Mouse (Mus musculus) CH12.LX (cell line): ENCODE data around the gene Tnfsf13.

ENCODE experiments used
- EP300 ChIP-seq: IDR thresholded peaks from 2 replicates; pipeline ENCODE4 v1.6.1; 2011; ENCODE audit warnings: low read length, improper control_type of control experiment
- MEF2A ChIP-seq: IDR thresholded peaks from 2 replicates; pipeline ENCODE4 v1.6.1; 2014; ENCODE audit warnings: low read depth, mild to moderate bottlenecking, inconsistent platforms, low read length, improper control_type of control experiment, borderline replicate concordance
- NRF1 ChIP-seq: IDR thresholded peaks from 2 replicates; pipeline ENCODE4 v1.6.1; 2014; ENCODE audit warnings: low read depth, mild to moderate bottlenecking, inconsistent platforms, low read length, improper control_type of control experiment, moderate library complexity
- POLR2A ChIP-seq: IDR thresholded peaks from 2 replicates; pipeline ENCODE4 v1.6.1; 2011; ENCODE audit warnings: low read depth, mild to moderate bottlenecking, improper control_type of control experiment, low read length

DNA sequence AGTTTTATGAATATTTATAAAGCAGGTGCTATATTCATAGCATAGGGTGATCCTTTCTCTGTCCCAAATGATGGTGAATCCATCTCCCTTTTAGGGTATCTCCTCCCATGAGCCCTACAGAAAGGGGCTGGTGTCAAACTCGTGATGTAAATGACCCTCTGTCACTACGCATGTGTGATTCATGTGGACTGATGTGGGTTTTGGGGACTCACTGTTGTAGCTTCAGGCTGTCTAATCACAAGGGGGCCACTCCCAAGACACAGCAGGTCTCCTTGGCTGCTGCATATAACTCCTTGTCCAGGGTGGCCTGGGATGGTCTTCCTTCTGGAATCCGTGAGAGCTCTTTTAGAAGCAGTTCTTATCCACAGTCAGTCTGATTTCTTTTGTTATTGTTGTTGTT is 24.9 kb upstream of the Tnfsf13 start:
- TF ChIP-seq MEF2A (no peak), POLR2A (no peak), EP300 (no peak), NRF1 (no peak)
